Mouse (Mus musculus) forebrain, embryonic 16.5 days (tissue): ENCODE results near the gene Ccdc150. TPM values are rescaled to one million over a fixed set of nuclear protein-coding genes. Genes with fewer than 3 reads are reported as not detected.
A peak's percentile ranks its signal among the peaks of the same experiment; 100 is the strongest.

Experiments used
- ATAC-seq: fragments of 200-750 bp; cut with Nextera tagmentation; 2 replicates; pipeline ENCODE4 v1.8.0; 2017; ENCODE audit warnings: mild to moderate bottlenecking, moderate library complexity
- H3K27ac ChIP-seq: fragments of 300-500 bp; sonication (generic); 2 replicates; pipeline ENCODE4 v1.5.1; 2014; ENCODE audit warnings: low read length, control low read depth
- H3K27me3 ChIP-seq: fragments of 300-500 bp; sonication (generic); replicated peaks from 2 replicates; pipeline ENCODE4 v1.6.1; 2014; ENCODE audit warnings: low read length; ENCODE audit not compliant: control insufficient read depth, insufficient read depth
- H3K36me3 ChIP-seq: fragments of 300-500 bp; sonication (generic); 2 replicates; pipeline ENCODE4 v1.6.1; 2014; ENCODE audit not compliant: control insufficient read depth, insufficient read depth
- H3K4me1 ChIP-seq: fragments of 300-500 bp; sonication (generic); replicated peaks from 2 replicates; pipeline ENCODE4 v1.6.1; 2014; ENCODE audit warnings: low read length; ENCODE audit not compliant: control insufficient read depth, insufficient read depth
- H3K4me2 ChIP-seq: fragments of 300-500 bp; sonication (generic); 2 replicates; pipeline ENCODE4 v1.6.1; 2014; ENCODE audit warnings: mild to moderate bottlenecking, low read length, control low read depth
- H3K4me3 ChIP-seq: fragments of 300-500 bp; sonication (generic); replicated peaks from 2 replicates; pipeline ENCODE4 v1.5.1; 2014; ENCODE audit warnings: mild to moderate bottlenecking, low read length, control low read depth
- H3K9ac ChIP-seq: fragments of 300-500 bp; sonication (generic); replicated peaks from 2 replicates; pipeline ENCODE4 v1.6.1; 2014; ENCODE audit warnings: low read depth, low read length, control low read depth
- H3K9me3 ChIP-seq: fragments of 300-500 bp; sonication (generic); 2 replicates; pipeline ENCODE4 v1.6.1; 2016; ENCODE audit warnings: low read length; ENCODE audit not compliant: control insufficient read depth
- WGBS: fragments of 180-500 bp; shearing (Covaris S2); extraction: QIAGEN DNeasy Blood & Tissue Kit; methylation state at CpG from one replicate; pipeline ENCODE4 v1.1.7; 2014; 5-methylcytosine and 5-hydroxymethylcytosine counted together
- polyA plus RNA-seq: library from polyadenylated mRNA; unstranded; fragments of >200 nt; fragmentation: Nextera tagmentation; extraction: Ambion mirVana; gene quantifications from 2 replicates; pipeline ENCODE4 v1.2.1, GENCODE M21; 2015

Gene Ccdc150
- polyA plus RNA-seq: 0.07 and 0.15 TPM in 2 replicates

- peaks cover 8% of the 10 kb centered on the region for H3K4me1 ChIP-seq
- ATAC-seq: peak; percentile 100
- H3K4me2 ChIP-seq: peak within 1 kb of the TSS; percentile 83
- no peaks in the 10 kb centered on the region for H3K36me3 ChIP-seq
- H3K9ac ChIP-seq: peak within 1 kb of the TSS; percentile 58
- H3K27ac ChIP-seq: no peak within 1 kb of the TSS
- no peaks in the 10 kb centered on the region for H3K9me3 ChIP-seq
- peak within 1 kb of the TSS; percentile 63 for H3K4me3 ChIP-seq
- no peaks in the 10 kb centered on the region for H3K27me3 ChIP-seq
- 14% methylated on average over 33 of the region's 33 CpGs for WGBS
Observed at GRCm38 (mm10) chr1:54250158-54250866, at the start of gene Ccdc150. Gene Ccdc150 (plus strand): TSS chr1:54250683.

GRCm38 (mm10) chr1:54220273-54220672 is 30.2 kb upstream of the Ccdc150 start:
- Histone ChIP-seq H3K4me2 (no peak overlapping the region), H3K36me3 (no peaks in the 10 kb centered on the region), H3K27me3 (no peaks in the 10 kb centered on the region), H3K9ac (no peak overlapping the region), H3K27ac (no peak overlapping the region), H3K9me3 (no peaks in the 10 kb centered on the region), H3K4me1 (no peaks in the 10 kb centered on the region), H3K4me3 (no peak overlapping the region)
- ATAC-seq: no peak
- WGBS: 91% methylated on average over 3 of the region's 3 CpGs

DNA sequence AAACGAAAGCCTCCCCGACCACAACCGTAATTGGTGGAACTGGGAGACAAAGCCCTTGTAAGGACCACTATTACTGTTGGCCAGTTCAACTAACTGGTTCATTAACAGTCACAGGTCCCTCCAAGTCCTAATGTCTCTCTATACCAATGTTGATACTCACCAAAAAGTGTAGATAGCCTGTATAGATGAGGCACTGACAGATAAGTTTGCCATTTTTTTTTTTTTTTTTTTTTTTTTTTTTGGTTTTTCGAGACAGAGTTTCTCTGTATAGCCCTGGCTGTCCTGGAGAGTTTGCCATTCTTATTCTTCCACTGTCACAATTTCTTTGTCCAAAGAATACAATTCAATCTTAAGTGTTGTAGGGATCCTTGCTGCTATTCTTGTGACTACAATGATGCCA is 7.8 kb upstream of the Ccdc150 start:
- no peak for ATAC-seq
- Histone ChIP-seq H3K27ac (no peak overlapping the region), H3K9ac (no peak overlapping the region), H3K4me3 (no peak overlapping the region), H3K4me1 (no peaks in the 10 kb centered on the region), H3K4me2 (no peak overlapping the region), H3K36me3 (no peaks in the 10 kb centered on the region), H3K27me3 (no peaks in the 10 kb centered on the region), H3K9me3 (no peaks in the 10 kb centered on the region)
- 98% methylated on average over 4 of the region's 4 CpGs for WGBS

GRCm38 (mm10) chr1:54275552-54275951 is 25.1 kb downstream of the Ccdc150 start:
- H3K4me2 ChIP-seq: no peak overlapping the region
- no peak for ATAC-seq
- H3K4me3 ChIP-seq: no peak overlapping the region
- no peaks in the 10 kb centered on the region for H3K36me3 ChIP-seq
- no peak overlapping the region for H3K9ac ChIP-seq
- no peaks in the 10 kb centered on the region for H3K9me3 ChIP-seq
- H3K27me3 ChIP-seq: no peaks in the 10 kb centered on the region
- H3K4me1 ChIP-seq: no peaks in the 10 kb centered on the region
- no peak overlapping the region for H3K27ac ChIP-seq
- 72% methylated on average over 3 of the region's 3 CpGs for WGBS

DNA sequence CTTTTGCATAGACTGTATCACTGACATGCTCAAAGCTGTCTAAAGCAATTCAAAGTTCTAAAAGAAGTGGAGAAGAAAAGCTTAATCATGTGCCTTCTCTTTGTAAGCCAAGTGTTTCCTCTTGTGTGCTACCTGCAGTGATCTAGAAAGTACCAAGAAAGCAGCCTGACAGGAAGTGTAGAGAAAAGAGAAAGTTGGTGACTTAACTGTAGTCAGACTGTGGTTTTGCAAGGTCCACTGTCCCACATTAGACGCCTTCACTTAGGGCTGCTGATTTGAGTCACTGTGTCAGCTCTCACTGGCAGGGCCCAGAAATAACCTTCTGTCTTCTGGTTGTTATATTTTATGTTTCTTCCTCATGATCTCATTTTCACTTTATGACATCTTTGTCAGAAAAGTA is 29.1 kb downstream of the Ccdc150 start:
- H3K27ac ChIP-seq: no peak overlapping the region
- H3K36me3 ChIP-seq: no peaks in the 10 kb centered on the region
- H3K9ac ChIP-seq: no peak overlapping the region
- WGBS: 97% methylated on average over 1 of the region's 1 CpGs
- no peak for ATAC-seq
- H3K27me3 ChIP-seq: no peaks in the 10 kb centered on the region
- no peaks in the 10 kb centered on the region for H3K9me3 ChIP-seq
- H3K4me3 ChIP-seq: no peak overlapping the region
- no peak overlapping the region for H3K4me2 ChIP-seq
- H3K4me1 ChIP-seq: no peaks in the 10 kb centered on the region

- no peak overlapping the region for H3K27ac ChIP-seq
- H3K9me3 ChIP-seq: no peaks in the 10 kb centered on the region
- H3K4me3 ChIP-seq: no peak overlapping the region
- 84% methylated on average over 3 of the region's 3 CpGs for WGBS
- H3K27me3 ChIP-seq: no peaks in the 10 kb centered on the region
- H3K36me3 ChIP-seq: no peaks in the 10 kb centered on the region
- no peak for ATAC-seq
- no peaks in the 10 kb centered on the region for H3K4me1 ChIP-seq
- no peak overlapping the region for H3K4me2 ChIP-seq
- no peak overlapping the region for H3K9ac ChIP-seq
Observed at GRCm38 (mm10) chr1:54280651-54281050, 30.2 kb downstream of the Ccdc150 start.

GRCm38 (mm10) chr1:54306404-54306803 is 55.9 kb downstream of the Ccdc150 start:
- Histone ChIP-seq H3K36me3 (no peaks in the 10 kb centered on the region), H3K4me3 (no peak overlapping the region), H3K27ac (no peak overlapping the region), H3K9ac (no peak overlapping the region), H3K27me3 (no peaks in the 10 kb centered on the region), H3K9me3 (no peaks in the 10 kb centered on the region), H3K4me2 (no peak overlapping the region), H3K4me1 (no peaks in the 10 kb centered on the region)
- ATAC-seq: no peak
- 66% methylated on average over 2 of the region's 2 CpGs for WGBS

DNA sequence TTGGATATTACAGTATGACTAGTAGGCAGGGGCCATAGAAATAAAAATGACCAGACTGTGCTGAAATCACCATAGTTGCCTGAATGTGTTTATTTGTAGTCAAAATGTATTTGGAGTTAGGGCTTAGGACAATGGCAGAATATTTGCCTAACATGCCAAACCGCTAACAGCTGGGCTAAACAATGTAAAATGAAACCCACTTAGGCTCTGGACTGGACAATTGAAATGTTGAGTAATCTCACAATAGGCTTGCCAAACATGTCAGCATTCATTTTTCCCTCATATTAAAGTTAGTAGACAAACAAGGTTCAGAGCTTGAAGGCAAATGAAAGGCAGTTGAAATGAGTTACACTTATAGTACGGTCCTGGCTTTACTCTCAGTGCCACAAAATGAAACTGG is 76.2 kb downstream of the Ccdc150 start:
- H3K9me3 ChIP-seq: no peaks in the 10 kb centered on the region
- H3K27ac ChIP-seq: no peak overlapping the region
- no peaks in the 10 kb centered on the region for H3K27me3 ChIP-seq
- no peak for ATAC-seq
- no peaks in the 10 kb centered on the region for H3K4me1 ChIP-seq
- H3K4me2 ChIP-seq: no peak overlapping the region
- H3K4me3 ChIP-seq: no peak overlapping the region
- no peak overlapping the region for H3K9ac ChIP-seq
- WGBS: 92% methylated on average over 2 of the region's 2 CpGs
- no peaks in the 10 kb centered on the region for H3K36me3 ChIP-seq

GRCm38 (mm10) chr1:54327876-54328545 is 77.5 kb downstream of the Ccdc150 start:
- Histone ChIP-seq H3K4me2 (no peak overlapping the region), H3K4me3 (no peak overlapping the region), H3K9me3 (no peaks in the 10 kb centered on the region), H3K9ac (no peak overlapping the region), H3K4me1 (no peaks in the 10 kb centered on the region), H3K36me3 (no peaks in the 10 kb centered on the region), H3K27ac (no peak overlapping the region), H3K27me3 (no peaks in the 10 kb centered on the region)
- WGBS: 96% methylated on average over 6 of the region's 6 CpGs
- no peak for ATAC-seq
